Mouse (Mus musculus) gastrocnemius, adult 2 months (tissue): ENCODE results near the gene Aldh1l1. TPM values are rescaled to one million over a fixed set of nuclear protein-coding genes. Genes with fewer than 3 reads are reported as not detected.

Source experiments
- DNase-seq: peaks from one replicate; pipeline ENCODE4 v3.0.0; 2022
- H3K27ac ChIP-seq: fragments of 200-600 bp; 2 replicates; pipeline ENCODE4 v1.8.1; 2022; ENCODE audit warnings: mild to moderate bottlenecking
- H3K4me3 ChIP-seq: fragments of 200-600 bp; 2 replicates; pipeline ENCODE4 v1.8.1; 2022; ENCODE audit warnings: mild to moderate bottlenecking, moderate library complexity
- CTCF ChIP-seq: fragments of 200-600 bp; IDR thresholded peaks from 2 replicates; pipeline ENCODE4 v1.8.1; 2022; ENCODE audit warnings: antibody characterized with exemption, mild to moderate bottlenecking, moderate library complexity
- intact Hi-C: fragments of 180-260 bp; cut with DNase I; formaldehyde crosslinking; loops from one replicate; pipeline ENCODE4 v1.15.1; 2025
- total RNA-seq, 2 experiments: library from RNA; stranded (reverse); gene quantifications; 2 replicates each; pipeline ENCODE4 v1.2.3; 2021

Gene Aldh1l1
- total RNA-seq, 2 experiments from 2014 or later: 3.6 to 5.3 TPM

DNA sequence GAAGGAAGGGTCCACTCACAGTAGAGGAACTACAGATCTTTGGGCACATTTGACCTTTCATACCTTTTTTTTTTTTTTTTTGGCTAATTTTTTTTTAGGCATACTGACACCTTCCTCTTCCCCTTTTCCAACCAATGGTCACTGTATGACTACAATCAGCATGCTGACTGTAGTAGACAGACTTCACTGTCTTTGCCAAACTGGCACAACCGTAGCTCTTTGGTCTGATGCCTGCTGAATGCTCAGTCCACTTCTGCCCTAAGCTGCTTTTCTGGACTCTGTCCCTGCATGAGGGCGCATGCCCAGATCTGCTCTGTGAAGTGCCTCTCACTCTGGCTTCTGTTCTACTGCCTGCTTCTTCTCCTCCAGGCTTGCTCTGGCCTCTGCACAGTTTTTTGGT, 111.4 kb downstream of the Aldh1l1 start:
- Histone ChIP-seq H3K4me3 (no peak overlapping the region), H3K27ac (peak overlapping the region; percentile 98)
- no peak for TF ChIP-seq CTCF
- intact Hi-C loops: no loop called here
- DNase-seq: peak; percentile 82

DNA sequence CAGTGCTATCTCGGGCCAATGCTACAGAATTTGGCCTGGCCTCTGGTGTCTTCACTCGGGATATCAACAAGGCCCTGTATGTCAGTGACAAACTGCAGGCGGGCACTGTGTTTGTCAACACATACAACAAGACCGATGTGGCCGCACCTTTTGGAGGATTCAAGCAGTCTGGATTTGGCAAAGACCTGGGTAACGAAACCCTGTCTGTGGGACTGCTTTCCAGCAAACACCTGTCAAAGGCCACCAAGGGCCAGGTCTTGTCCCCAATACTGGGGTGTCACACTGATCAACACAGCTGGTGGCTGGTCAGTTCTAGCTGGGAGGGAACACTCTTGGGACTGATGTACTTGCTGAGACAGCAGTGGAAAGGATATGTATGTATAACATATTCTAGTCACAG, 112.0 kb downstream of the Aldh1l1 start:
- no peak for TF ChIP-seq CTCF
- peak; percentile 51 for DNase-seq
- H3K4me3 ChIP-seq: no peak overlapping the region
- intact Hi-C loops: no loop called here
- peak overlapping the region; percentile 98 for H3K27ac ChIP-seq

DNA sequence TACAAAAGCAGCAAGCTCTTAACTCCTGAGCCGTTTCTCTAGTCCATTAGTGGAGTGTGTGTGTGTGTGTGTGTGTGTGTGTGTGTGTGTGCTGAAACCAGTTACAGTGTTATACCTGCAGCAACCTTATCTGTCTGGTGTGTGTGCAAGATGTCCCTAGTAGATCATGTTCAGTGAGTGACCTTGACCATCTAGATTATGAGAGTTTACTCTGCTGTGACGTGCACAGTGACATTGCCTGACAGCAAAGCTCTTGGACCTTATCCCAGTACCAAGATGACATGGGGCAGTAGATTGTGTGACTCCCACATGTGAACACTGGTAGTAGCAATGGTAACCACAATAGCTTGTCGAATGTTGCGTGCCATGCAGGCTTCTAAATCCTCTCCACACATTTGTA, 114.1 kb downstream of the Aldh1l1 start:
- TF ChIP-seq CTCF: no peak
- Histone ChIP-seq H3K4me3 (no peak overlapping the region), H3K27ac (peak overlapping the region; percentile 98)
- DNase-seq: no peak
- intact Hi-C loops: loop anchor here (5.0 kb wide), 1 partner anchor 138 kb away; the partner anchor contains the start of gene Klf15

DNA sequence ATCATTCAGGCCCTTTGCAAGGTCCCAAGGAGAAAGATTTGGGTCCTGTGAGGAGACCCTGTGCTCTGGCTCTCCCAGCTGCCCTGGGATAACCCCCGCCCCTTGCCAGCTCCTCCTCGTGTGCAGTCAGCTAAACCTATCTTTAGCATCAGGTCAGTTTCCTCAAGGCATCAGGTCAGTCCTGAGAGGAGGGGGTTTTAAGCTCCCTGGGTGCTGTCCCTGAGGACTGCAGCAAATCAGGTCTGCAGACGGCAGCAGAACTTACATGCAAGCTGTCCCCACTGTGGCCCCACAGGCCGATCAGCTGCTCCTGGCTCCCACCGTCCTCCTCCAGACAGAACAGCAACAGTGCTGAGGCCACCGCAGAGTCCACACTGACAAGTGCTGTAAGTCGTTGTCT, 115.5 kb downstream of the Aldh1l1 start:
- intact Hi-C loops: loop anchor here (5.0 kb wide), 1 partner anchor 139 kb away; the partner anchor contains the start of gene Klf15
- TF ChIP-seq CTCF: no peak
- peak overlapping the region; percentile 98 for H3K27ac ChIP-seq
- peak overlapping the region; percentile 76 for H3K4me3 ChIP-seq
- DNase-seq: peak; percentile 87

DNA sequence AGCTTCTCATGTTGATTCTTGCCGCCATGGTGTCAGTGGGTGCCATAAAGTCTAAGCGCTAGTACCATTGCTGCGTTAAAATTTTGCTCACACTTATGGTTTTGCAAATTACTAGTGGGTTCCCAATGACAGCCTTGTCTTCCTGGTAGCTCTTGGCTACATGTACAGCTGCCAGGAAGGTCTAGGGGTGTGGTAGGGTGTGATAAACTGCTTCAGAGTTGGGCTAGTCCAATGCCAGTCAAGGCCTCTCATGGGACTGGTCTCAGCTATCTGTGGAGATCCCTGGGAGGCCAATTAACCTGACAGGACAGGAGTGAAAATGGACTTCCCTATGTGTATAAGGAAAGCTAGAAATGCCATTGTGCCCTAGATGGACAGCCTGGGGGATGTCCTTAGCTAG, 116.1 kb downstream of the Aldh1l1 start:
- intact Hi-C loops: loop anchor here (5.0 kb wide), 1 partner anchor 140 kb away; the partner anchor contains the start of gene Klf15

DNA sequence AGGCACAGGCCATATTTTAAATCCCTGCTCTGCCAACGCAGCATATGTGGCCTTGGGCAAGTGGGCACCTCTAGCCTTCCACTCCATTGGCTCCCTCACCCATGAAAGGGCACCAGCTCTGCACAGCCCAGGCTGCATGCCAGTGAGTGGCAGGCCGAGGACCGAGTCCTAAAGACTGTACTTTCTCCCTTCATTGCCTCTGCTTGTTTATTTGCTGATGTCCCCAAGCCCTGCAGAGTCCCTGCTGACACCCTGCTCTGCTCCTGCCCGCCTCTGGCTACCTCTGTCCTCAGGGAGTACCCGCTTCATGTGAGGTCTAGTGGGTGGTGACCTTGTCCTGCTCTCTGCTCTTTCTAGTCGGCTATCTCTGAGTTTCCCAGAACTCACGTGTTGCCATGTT, 116.9 kb downstream of the Aldh1l1 start:
- Histone ChIP-seq H3K4me3 (peak overlapping the region; percentile 76), H3K27ac (peak overlapping the region; percentile 98)
- DNase-seq: peak; percentile 78
- intact Hi-C loops: loop anchor here (5.0 kb wide), 1 partner anchor 141 kb away; the partner anchor contains the start of gene Klf15
- no peak for TF ChIP-seq CTCF

More for the DNA sequence above, 116.1 kb downstream of the Aldh1l1 start:
- peak overlapping the region; percentile 98 for H3K27ac ChIP-seq
- peak overlapping the region; percentile 76 for H3K4me3 ChIP-seq
- no peak for DNase-seq
- TF ChIP-seq CTCF: no peak

DNA sequence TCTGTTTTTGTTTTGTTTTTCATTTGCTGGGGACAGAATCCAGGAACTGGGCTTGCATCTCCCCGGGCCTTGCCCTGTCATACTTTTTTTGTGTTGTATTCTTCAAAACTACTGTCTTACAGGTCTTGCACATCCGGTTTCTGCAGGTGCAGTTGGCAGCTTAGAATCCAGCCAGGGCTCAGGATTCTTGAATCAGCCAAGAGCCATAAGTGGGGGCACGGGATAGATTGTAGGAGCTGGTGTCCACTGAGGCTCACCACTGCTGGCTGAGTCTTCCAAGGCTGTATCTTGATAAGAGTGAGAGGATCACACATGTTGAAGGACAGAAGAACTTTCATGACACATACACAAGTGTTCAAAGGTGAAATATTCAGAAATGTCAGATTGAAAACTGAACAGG, 117.9 kb downstream of the Aldh1l1 start:
- intact Hi-C loops: loop anchor here (5.0 kb wide), 1 partner anchor 142 kb away; the partner anchor contains the start of gene Klf15
- DNase-seq: no peak
- peak overlapping the region; percentile 98 for H3K27ac ChIP-seq
- peak overlapping the region; percentile 76 for H3K4me3 ChIP-seq
- no peak for TF ChIP-seq CTCF

DNA sequence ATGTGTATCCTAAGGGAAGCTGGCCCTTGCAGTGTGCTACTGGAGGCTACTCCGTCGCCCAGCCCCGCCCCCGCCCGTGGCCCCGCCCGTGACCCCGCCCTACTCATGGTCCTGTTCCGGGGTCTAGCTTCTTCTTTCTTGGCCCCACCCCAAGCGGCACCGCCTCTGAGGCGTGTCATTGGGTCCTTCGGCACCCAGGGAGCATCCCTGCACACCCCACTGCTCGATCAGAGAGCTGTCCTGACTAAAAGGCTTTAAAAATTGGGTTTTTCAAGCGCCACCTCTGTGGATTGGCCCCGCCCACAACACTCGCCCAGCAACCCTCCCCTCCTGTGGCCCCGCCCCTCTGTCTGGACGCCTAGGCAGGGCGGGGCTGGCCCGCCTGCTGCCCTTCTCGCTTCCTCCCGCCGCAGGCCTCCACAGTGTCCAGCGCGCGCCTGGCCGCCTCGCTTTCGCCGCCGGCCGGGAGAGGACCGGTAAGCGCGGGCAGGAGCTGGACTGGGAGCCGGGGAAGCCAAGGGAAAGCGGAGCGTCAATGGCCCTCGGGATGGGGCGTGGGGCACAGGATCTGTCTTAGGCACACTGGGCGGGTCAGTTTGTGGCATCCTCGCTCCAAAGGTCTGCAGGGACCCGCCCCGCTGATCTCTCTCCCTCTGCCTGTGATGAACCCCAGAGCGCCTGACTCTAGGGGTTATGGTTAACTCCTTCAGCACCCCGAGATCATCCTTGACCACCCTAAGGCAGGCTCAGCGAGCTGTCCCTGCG, 118.5 kb downstream of the Aldh1l1 start, which contains the start of gene Slc41a3:
Slc41a3 (plus strand) TSS at position 193 of the 765 bp plus-strand sequence.
- intact Hi-C loops: loop anchor here (5.0 kb wide), 1 partner anchor 142 kb away; the partner anchor contains the start of gene Klf15
- peak within 1 kb of the TSS; percentile 98 for H3K27ac ChIP-seq
- no peak; the same call in 1 of the 2 replicates for TF ChIP-seq CTCF
- DNase-seq: peak; percentile 97
- peak within 1 kb of the TSS; percentile 76 for H3K4me3 ChIP-seq

DNA sequence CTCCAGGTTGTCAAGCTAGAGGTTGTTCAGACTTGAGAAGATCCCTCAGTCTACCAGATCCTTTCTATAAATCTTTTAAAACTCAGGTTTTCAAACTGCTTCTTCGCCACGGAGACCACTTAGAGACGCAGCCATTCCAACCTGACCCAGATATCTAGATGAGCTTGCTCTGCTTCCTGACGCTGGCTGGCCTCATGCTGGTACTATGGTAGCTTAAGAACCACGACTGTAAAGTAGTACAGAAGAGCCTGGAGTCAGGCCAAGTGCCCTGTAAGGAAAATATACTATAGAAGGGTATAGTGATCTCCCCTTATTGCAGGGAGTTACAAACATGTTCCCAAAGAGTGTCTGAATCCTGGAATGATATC, 119.1 kb downstream of the Aldh1l1 start:
- no peak for TF ChIP-seq CTCF
- DNase-seq: no peak
- Histone ChIP-seq H3K4me3 (peak overlapping the region; percentile 76), H3K27ac (peak overlapping the region; percentile 98)
- intact Hi-C loops: no loop called here

DNA sequence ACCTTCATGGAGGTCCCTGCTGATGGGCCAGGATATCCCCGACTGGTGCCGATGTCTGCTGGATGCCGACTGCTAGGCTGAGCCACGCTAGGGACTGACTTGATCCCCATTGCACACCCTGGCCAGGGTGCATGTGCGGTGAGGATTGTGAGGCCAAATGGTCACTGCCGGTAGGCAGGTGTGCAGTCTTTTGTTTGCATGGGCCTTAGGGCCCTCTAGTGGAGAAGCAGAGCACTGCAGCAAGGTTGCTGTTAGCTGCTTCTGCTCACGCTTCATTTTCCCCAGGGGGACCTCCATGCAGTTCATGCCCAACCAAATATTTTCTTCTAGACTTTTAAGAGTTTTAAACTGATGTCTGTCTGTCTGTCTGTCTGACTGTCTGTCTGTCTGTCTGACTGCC, 120.3 kb downstream of the Aldh1l1 start:
- intact Hi-C loops: loop anchor here (2.0 kb wide), 1 partner anchor 122 kb away; no protein-coding TSS in a partner anchor
- peak; percentile 72 for DNase-seq
- Histone ChIP-seq H3K27ac (peak overlapping the region; percentile 64), H3K4me3 (peak overlapping the region; percentile 41)
- TF ChIP-seq CTCF: peak; percentile 82

DNA sequence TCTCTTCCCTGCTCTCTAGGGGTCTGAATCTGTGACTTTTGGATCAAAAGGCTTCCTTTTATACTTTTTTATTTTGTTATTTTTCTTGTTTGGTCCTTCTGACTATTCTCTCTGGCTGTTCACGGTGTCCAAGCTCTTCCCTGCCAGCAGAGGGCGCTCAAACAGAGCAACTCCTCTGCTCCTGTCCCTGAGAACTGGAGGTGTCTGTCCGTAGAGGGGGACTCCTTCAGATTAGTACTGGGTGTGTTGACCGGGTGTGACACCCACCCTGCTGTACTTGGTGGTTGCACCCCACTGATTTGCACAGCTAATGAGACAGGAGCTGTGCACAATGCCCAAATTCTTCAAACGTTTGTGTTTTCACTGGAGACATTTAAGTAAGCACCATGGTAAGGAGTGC, 121.0 kb downstream of the Aldh1l1 start:
- peak overlapping the region; percentile 64 for H3K27ac ChIP-seq
- intact Hi-C loops: loop anchor here (2.0 kb wide), 1 partner anchor 122 kb away; no protein-coding TSS in a partner anchor
- DNase-seq: peak; percentile 81

DNA sequence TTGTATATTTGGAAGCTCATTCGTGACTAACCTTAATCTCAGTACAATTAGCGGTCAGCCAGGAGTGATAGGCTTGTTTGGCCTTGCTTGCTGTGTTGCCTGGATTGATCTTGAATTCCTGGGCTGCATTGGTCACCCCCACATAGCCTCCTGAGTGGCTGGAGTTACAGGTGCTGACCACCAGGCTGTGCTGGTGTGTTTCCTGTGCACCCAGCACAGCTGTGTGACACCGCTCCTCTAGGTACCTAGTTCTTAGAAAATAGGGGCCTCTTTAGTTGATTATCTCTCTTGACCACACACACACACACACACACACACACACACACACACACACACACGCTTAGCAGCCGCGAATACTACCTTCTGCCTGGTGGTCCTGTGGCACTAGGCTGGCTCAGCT, 122.0 kb downstream of the Aldh1l1 start:
- intact Hi-C loops: no loop called here
- Histone ChIP-seq H3K27ac (peak overlapping the region; percentile 62), H3K4me3 (no peak overlapping the region; the same call in 1 of the 2 replicates)
- no peak for DNase-seq
- peak; percentile 66 for TF ChIP-seq CTCF

More for the DNA sequence above, 121.0 kb downstream of the Aldh1l1 start:
- peak; percentile 90 for TF ChIP-seq CTCF
- peak overlapping the region; percentile 41 for H3K4me3 ChIP-seq

DNA sequence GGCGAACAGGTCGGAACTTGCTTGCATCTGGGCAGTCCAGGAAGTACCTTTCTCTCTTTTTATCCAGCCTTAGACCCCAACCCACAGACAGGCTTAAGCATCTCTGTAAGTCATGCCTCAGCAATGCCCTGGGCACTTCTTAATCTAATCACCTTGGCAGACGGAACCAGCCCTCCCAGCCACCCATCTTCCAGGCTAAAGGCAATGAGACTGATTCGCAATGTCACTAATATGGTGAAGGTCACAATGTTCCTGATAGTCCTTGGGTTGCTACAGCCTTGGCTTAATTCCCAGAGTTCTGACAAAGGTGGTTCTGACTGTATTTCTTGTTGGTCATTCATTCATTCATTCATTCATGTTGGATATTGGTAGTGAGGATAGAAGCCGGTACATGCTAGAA, 124.0 kb downstream of the Aldh1l1 start:
- Histone ChIP-seq H3K27ac (peak overlapping the region; percentile 56), H3K4me3 (no peak overlapping the region)
- no peak for TF ChIP-seq CTCF
- no peak for DNase-seq
- intact Hi-C loops: no loop called here
